Mouse (Mus musculus) liver, embryonic 12.5 days (tissue): ENCODE results near the gene Stx7. TPM values are rescaled to one million over a fixed set of nuclear protein-coding genes. Genes with fewer than 3 reads are reported as not detected.
A peak's percentile ranks its signal among the peaks of the same experiment; 100 is the strongest.

Source experiments
- ATAC-seq: fragments of 200-750 bp; cut with Nextera tagmentation; 2 replicates; pipeline ENCODE4 v1.8.0; 2017; ENCODE audit warnings: moderate number of reproducible peaks, mild to moderate bottlenecking, moderate library complexity
- H3K27ac ChIP-seq: fragments of 300-500 bp; sonication (generic); 2 replicates; pipeline ENCODE4 v1.5.1; 2016; ENCODE audit warnings: mild to moderate bottlenecking
- H3K27me3 ChIP-seq: fragments of 300-500 bp; sonication (generic); replicated peaks from 2 replicates; pipeline ENCODE4 v1.6.1; 2016; ENCODE audit warnings: mild to moderate bottlenecking, moderate library complexity
- H3K36me3 ChIP-seq: fragments of 300-500 bp; sonication (generic); 2 replicates; pipeline ENCODE4 v1.6.1; 2016; ENCODE audit warnings: mild to moderate bottlenecking, moderate library complexity
- H3K4me1 ChIP-seq: fragments of 300-500 bp; sonication (generic); 2 replicates; pipeline ENCODE4 v1.6.1; 2016
- H3K4me2 ChIP-seq: fragments of 300-500 bp; sonication (generic); 2 replicates; pipeline ENCODE4 v1.6.1; 2016; ENCODE audit warnings: mild to moderate bottlenecking, moderate library complexity
- H3K4me3 ChIP-seq: fragments of 300-500 bp; sonication (generic); 2 replicates; pipeline ENCODE4 v1.5.1; 2016; ENCODE audit warnings: mild to moderate bottlenecking, moderate library complexity
- H3K9ac ChIP-seq: fragments of 300-500 bp; sonication (generic); 2 replicates; pipeline ENCODE4 v1.6.1; 2016; ENCODE audit warnings: mild to moderate bottlenecking, moderate library complexity
- H3K9me3 ChIP-seq: fragments of 300-500 bp; sonication (generic); replicated peaks from 2 replicates; pipeline ENCODE4 v1.6.1; 2016; ENCODE audit warnings: mild to moderate bottlenecking, moderate library complexity
- WGBS: fragments of 180-500 bp; shearing (Covaris S2); methylation state at CpG from one replicate; pipeline ENCODE4 v1.1.7; 2016; ENCODE audit not compliant: insufficient replicate concordance; 5-methylcytosine and 5-hydroxymethylcytosine counted together
- polyA plus RNA-seq: library from polyadenylated mRNA; unstranded; fragments of >200 nt; fragmentation: Nextera tagmentation; extraction: Ambion mirVana; gene quantifications from 2 replicates; pipeline ENCODE4 v1.2.1, GENCODE M21; 2016

Stx7 gene
- polyA plus RNA-seq, 1 experiment from 2014 or later, result 34.0 TPM

DNA sequence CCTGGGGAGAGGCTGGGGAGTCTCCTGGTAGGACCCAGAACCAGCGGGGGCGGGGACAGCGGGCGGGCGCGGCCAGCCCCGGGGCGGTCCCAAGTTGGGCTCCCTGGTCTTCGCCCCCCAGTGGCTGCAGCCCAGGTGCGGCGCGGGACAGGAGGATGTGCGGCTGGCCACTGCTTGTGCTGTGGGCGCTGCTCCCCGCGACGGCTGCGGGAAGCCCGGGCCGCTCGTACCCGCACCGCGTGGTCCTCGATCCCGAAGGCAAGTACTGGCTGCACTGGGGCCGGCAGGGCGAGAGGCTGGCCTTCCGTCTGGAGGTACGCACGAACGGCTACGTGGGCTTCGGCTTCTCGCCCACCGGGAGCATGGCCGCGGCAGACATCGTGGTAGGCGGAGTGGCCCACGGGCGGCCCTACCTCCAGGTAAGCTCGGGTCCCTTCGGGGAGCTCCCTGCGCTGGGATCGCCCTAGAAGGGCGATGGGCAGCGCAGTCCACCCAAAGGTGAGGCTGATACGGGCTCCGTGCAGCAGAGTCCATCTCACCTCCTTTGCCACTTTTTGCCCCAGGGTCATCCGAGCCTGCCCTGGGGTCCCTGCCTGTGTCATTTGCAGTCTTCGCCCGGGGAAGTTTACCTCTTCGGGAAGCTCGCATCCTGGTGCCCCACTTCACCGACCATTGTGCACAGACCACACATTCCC lies 74.5 kb downstream of the Stx7 start, which contains the start of gene Moxd1:
Moxd1 (plus strand) TSS at position 69 of the 695 bp plus-strand sequence.
- WGBS, result 3% methylated on average over 56 of the region's 56 CpGs
- Histone ChIP-seq H3K4me1 (peaks cover 6% of the 10 kb centered on the region), H3K4me3 (peak within 1 kb of the TSS; percentile 44), H3K9ac (no peak within 1 kb of the TSS), H3K27me3 (peaks cover 40% of the 10 kb centered on the region), H3K9me3 (no peaks in the 10 kb centered on the region), H3K36me3 (no peaks in the 10 kb centered on the region), H3K4me2 (peak within 1 kb of the TSS; percentile 69), H3K27ac (no peak within 1 kb of the TSS)
- peak; percentile 47 for ATAC-seq

DNA sequence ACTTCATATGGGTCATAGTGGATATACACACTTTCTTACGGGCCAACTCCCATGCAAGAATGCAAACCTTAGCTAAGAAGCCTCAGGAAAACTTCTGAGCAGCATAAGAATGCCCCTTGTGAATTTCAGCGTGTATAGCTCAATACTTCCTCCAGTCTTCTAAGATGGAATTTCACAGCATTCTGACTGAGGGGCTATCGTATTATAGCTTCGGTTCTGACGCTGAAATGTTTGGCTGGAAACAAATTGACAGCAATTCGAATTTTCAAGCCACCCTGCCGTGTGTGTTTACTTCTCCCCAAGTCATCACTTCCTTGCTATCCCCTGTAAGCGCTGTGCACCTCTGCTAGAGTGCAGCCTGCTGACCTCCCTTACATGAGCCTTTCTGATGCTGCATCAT lies 75.5 kb downstream of the Stx7 start:
- H3K4me1 ChIP-seq, result peaks cover 6% of the 10 kb centered on the region

GRCm38 (mm10) chr10:24228318-24229183 lies 79.4 kb downstream of the Stx7 start:
- Histone ChIP-seq H3K27ac (no peak overlapping the region), H3K4me2 (no peak overlapping the region), H3K4me1 (peaks cover 2% of the 10 kb centered on the region), H3K9me3 (no peaks in the 10 kb centered on the region), H3K4me3 (no peak overlapping the region), H3K36me3 (no peaks in the 10 kb centered on the region), H3K9ac (no peak overlapping the region), H3K27me3 (peaks cover 18% of the 10 kb centered on the region)
- no peak for ATAC-seq
- WGBS, result 53% methylated on average over 12 of the region's 12 CpGs

More for the DNA sequence above, 75.5 kb downstream of the Stx7 start:
- Histone ChIP-seq H3K9me3 (no peaks in the 10 kb centered on the region), H3K36me3 (no peaks in the 10 kb centered on the region), H3K27me3 (peaks cover 40% of the 10 kb centered on the region), H3K9ac (no peak overlapping the region), H3K4me3 (no peak overlapping the region), H3K27ac (no peak overlapping the region), H3K4me2 (no peak overlapping the region)
- no peak for ATAC-seq
- WGBS, result 29% methylated on average over 8 of the region's 8 CpGs

DNA sequence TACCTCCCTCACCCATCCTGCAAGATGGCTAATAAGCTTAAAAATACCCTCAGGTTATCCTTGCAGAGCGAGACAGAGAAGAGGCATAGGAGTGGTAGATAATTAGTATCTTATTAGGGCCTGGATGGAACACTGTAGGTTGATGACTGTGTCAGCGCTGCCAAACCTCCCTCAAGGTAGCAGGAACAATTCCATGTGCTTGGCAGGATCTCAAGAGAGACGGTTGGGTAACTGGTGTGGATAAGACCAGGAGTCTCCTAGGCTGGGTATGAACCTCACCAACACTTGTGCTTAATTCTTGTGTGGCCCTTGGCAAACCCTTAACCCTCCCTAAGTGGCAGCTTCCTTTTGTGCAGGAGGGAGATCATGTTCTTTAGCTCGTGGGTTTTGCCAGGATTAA lies 83.2 kb downstream of the Stx7 start:
- no peak overlapping the region for H3K27ac ChIP-seq
- 64% methylated on average over 4 of the region's 4 CpGs for WGBS
- H3K27me3 ChIP-seq, result no peaks in the 10 kb centered on the region
- no peaks in the 10 kb centered on the region for H3K4me1 ChIP-seq
- H3K9me3 ChIP-seq, result no peaks in the 10 kb centered on the region
- H3K36me3 ChIP-seq, result no peaks in the 10 kb centered on the region
- no peak for ATAC-seq
- no peak overlapping the region for H3K4me2 ChIP-seq
- no peak overlapping the region for H3K9ac ChIP-seq
- H3K4me3 ChIP-seq, result no peak overlapping the region

GRCm38 (mm10) chr10:24235426-24236283 lies 86.6 kb downstream of the Stx7 start:
- H3K9ac ChIP-seq, result no peak overlapping the region
- H3K4me3 ChIP-seq, result no peak overlapping the region
- no peak overlapping the region for H3K4me2 ChIP-seq
- WGBS, result 69% methylated on average over 23 of the region's 23 CpGs
- no peaks in the 10 kb centered on the region for H3K9me3 ChIP-seq
- ATAC-seq, result no peak
- no peak overlapping the region for H3K27ac ChIP-seq
- H3K4me1 ChIP-seq, result no peaks in the 10 kb centered on the region
- no peaks in the 10 kb centered on the region for H3K36me3 ChIP-seq
- H3K27me3 ChIP-seq, result no peaks in the 10 kb centered on the region

Other genes with a start within 250 kb of the Stx7 start
- gene Taar1, start 228.9 kb upstream of the Stx7 start, polyA plus RNA-seq, result not detected in 2 replicates
- not detected in 2 replicates for gene Taar2, start 210.7 kb upstream of the Stx7 start, polyA plus RNA-seq
- not detected in 2 replicates for gene Taar3, start 199.7 kb upstream of the Stx7 start, polyA plus RNA-seq
- gene Taar4, start 188.8 kb upstream of the Stx7 start, polyA plus RNA-seq, result not detected in 2 replicates
- gene Taar5, start 178.6 kb upstream of the Stx7 start, polyA plus RNA-seq, result not detected in 2 replicates
- gene Taar6, start 163.7 kb upstream of the Stx7 start, polyA plus RNA-seq, result not detected in 2 replicates
- gene Taar7a, start 155.8 kb upstream of the Stx7 start, polyA plus RNA-seq, result not detected in 2 replicates
- not detected in 2 replicates for gene Taar7b, start 149.4 kb upstream of the Stx7 start, polyA plus RNA-seq
- not detected in 2 replicates for gene Taar7d, start 122.1 kb upstream of the Stx7 start, polyA plus RNA-seq
- not detected in 2 replicates for gene Taar7e, start 111.7 kb upstream of the Stx7 start, polyA plus RNA-seq
- not detected in 2 replicates for gene Taar7f, start 99.8 kb upstream of the Stx7 start, polyA plus RNA-seq
- gene Taar8a, start 72.8 kb upstream of the Stx7 start, polyA plus RNA-seq, result not detected in 2 replicates
- gene Taar8b, start 57.0 kb upstream of the Stx7 start, polyA plus RNA-seq, result not detected in 2 replicates
- gene Taar8c, start 47.4 kb upstream of the Stx7 start, polyA plus RNA-seq, result not detected in 2 replicates
- not detected in 2 replicates for gene Taar9, start 39.8 kb upstream of the Stx7 start, polyA plus RNA-seq
- gene Moxd1, start 74.2 kb downstream of the Stx7 start, polyA plus RNA-seq, result 1.0 and 1.1 TPM in 2 replicates